Comparison of ENCODE assay signal across 8 mouse cellular contexts in genomic region chr3:75860760-75861159, GRCm38 (mm10).
A peak's percentile ranks its signal among the peaks of the same experiment; 100 is the strongest.
DNase-seq lines count a peak whose midpoint lies in the region; ATAC-seq and TF ChIP-seq lines count a peak whose summit lies in the region.
"Had no signal": no experiment of that assay in that cellular context is flagged by ENCODE, and none has a peak within 500 bp of the region (broad histone marks: within the 10 kb centered on the region; RNA-seq: fewer than 3 reads in every experiment).

No protein-coding gene starts in this region.

- no peak overlapping the region for H3K4me2 ChIP-seq in intestine, embryonic 14.5 days (ENCODE audit: low read length)
- H3K4me2 ChIP-seq in lung, embryonic 14.5 days = no peak overlapping the region
- no peak overlapping the region for H3K4me2 ChIP-seq in forebrain, embryonic 13.5 days

- H3K27me3 ChIP-seq in intestine, embryonic 14.5 days (replicated peaks; ENCODE audit: control insufficient read depth, insufficient read depth, low read length) = no peaks in the 10 kb centered on the region
- no peaks in the 10 kb centered on the region for H3K27me3 ChIP-seq in lung, embryonic 14.5 days (ENCODE audit: insufficient read depth, low read length)
- H3K27me3 ChIP-seq in forebrain, embryonic 13.5 days = no peaks in the 10 kb centered on the region

- WGBS in intestine, embryonic 14.5 days = 48% methylated on average over 12 of the region's 12 CpGs
- WGBS in lung, embryonic 14.5 days = 35% methylated on average over 12 of the region's 12 CpGs
- WGBS in forebrain, embryonic 13.5 days = 84% methylated on average over 12 of the region's 12 CpGs

- no peak for TF ChIP-seq POLR2A in brain, embryonic 14.5 days (IDR thresholded peaks at IDR 0.05; ENCODE audit: borderline replicate concordance, extremely low read depth, insufficient read depth, insufficient read length, poor library complexity, severe bottlenecking)

- H3K9ac ChIP-seq in intestine, embryonic 14.5 days (ENCODE audit: low read length) = no peak overlapping the region
- H3K9ac ChIP-seq in lung, embryonic 14.5 days = no peak overlapping the region
- no peak overlapping the region for H3K9ac ChIP-seq in forebrain, embryonic 13.5 days

- H3K4me1 ChIP-seq in intestine, embryonic 14.5 days (replicated peaks; ENCODE audit: control insufficient read depth, insufficient read depth, low read length) = 0 out of 2 replicates have a peak, but pooled peaks cover 4% of the 10 kb centered on the region
- no peaks in the 10 kb centered on the region for H3K4me1 ChIP-seq in lung, embryonic 14.5 days (ENCODE audit: insufficient read depth)
- H3K4me1 ChIP-seq in forebrain, embryonic 13.5 days = no peaks in the 10 kb centered on the region

- no peak overlapping the region for H3K27ac ChIP-seq in intestine, embryonic 14.5 days (ENCODE audit: low read depth)
- no peak overlapping the region for H3K27ac ChIP-seq in lung, embryonic 14.5 days (ENCODE audit: low read depth)
- H3K27ac ChIP-seq in forebrain, embryonic 13.5 days = no peak overlapping the region

- peak; percentile 56 for DNase-seq in MN1 (ENCODE audit: low spot score)
- peak; percentile 9 for DNase-seq in brain, embryonic 14.5 days (ENCODE audit: low read depth)
- DNase-seq in intestine, embryonic 14.5 days (ENCODE audit: low spot score) = no peak
- DNase-seq in lung, embryonic 14.5 days = peak; percentile 86
- no peak for DNase-seq in thymus, postnatal 4 days
- DNase-seq: thymus, postnatal 36 days had no signal

- H3K9me3 ChIP-seq in intestine, embryonic 14.5 days (ENCODE audit: control insufficient read depth, low read length) = no peaks in the 10 kb centered on the region
- no peaks in the 10 kb centered on the region for H3K9me3 ChIP-seq in lung, embryonic 14.5 days (ENCODE audit: low read depth, low read length)
- H3K9me3 ChIP-seq in forebrain, embryonic 13.5 days (replicated peaks) = no peaks in the 10 kb centered on the region

- no peaks in the 10 kb centered on the region for H3K36me3 ChIP-seq in intestine, embryonic 14.5 days (ENCODE audit: control insufficient read depth, insufficient read depth, low read length)
- no peaks in the 10 kb centered on the region for H3K36me3 ChIP-seq in lung, embryonic 14.5 days (ENCODE audit: insufficient read depth)
- H3K36me3 ChIP-seq in forebrain, embryonic 13.5 days (ENCODE audit: poor library complexity, severe bottlenecking) = no peaks in the 10 kb centered on the region

- TF ChIP-seq CTCF in brain, embryonic 14.5 days (IDR thresholded peaks at IDR 0.05; ENCODE audit: borderline replicate concordance, extremely low read depth, insufficient read depth, insufficient read length) = no peak
- no peak for TF ChIP-seq CTCF in lung, embryonic 14.5 days (IDR thresholded peaks at IDR 0.05; ENCODE audit: low read depth)

- H3K4me3 ChIP-seq in intestine, embryonic 14.5 days (ENCODE audit: low read depth, low read length) = no peak overlapping the region
- H3K4me3 ChIP-seq in lung, embryonic 14.5 days (ENCODE audit: low read depth, low read length) = no peak overlapping the region
- no peak overlapping the region for H3K4me3 ChIP-seq in forebrain, embryonic 13.5 days

- peak; percentile 74 for ATAC-seq in intestine, embryonic 14.5 days (replicated peaks; ENCODE audit: low FRiP score, low TSS enrichment, low read depth)
- peak; percentile 99 for ATAC-seq in lung, embryonic 14.5 days (ENCODE audit: insufficient read depth)
- ATAC-seq in erythroid progenitor cell, adult 5-6 weeks (replicated peaks; ENCODE audit: low FRiP score, poor library complexity, severe bottlenecking) = no peak
- no peak for ATAC-seq in forebrain, embryonic 13.5 days

Comparison
In these comparisons a context has a peak if more than half of its experiments do, and no peak if none do; other contexts are left out.
1. DNase-seq: peak in MN1 (single experiment), brain, embryonic 14.5 days (single experiment) and lung, embryonic 14.5 days (single experiment); none in intestine, embryonic 14.5 days (single experiment) and thymus, postnatal 4 days (single experiment).
2. ATAC-seq: peak in intestine, embryonic 14.5 days (single experiment) and lung, embryonic 14.5 days (single experiment); none in erythroid progenitor cell, adult 5-6 weeks (single experiment) and forebrain, embryonic 13.5 days (single experiment).